Mouse (Mus musculus) adrenal gland, postnatal 25 days (tissue): Measurements from ENCODE around the gene Pdik1l. TPM values are rescaled to one million over a fixed set of nuclear protein-coding genes. Genes with fewer than 3 reads are reported as not detected.
"Not testable (repeated sequence)": the region's sequence is repeated elsewhere in the genome, so short reads cannot be mapped to it uniquely, and the experiment has no call there.

Experiments
- DNase-seq: peaks from one replicate; pipeline ENCODE4 v3.0.0; 2021; ENCODE audit warnings: mixed read lengths
- total RNA-seq: library from RNA; stranded (reverse); gene quantifications from 2 replicates; pipeline ENCODE4 v1.2.3, GENCODE M21; 2021

Pdik1l gene
- total RNA-seq, 1 experiment from 2014 or later = 19.7 TPM

GRCm38 (mm10) chr4:134298626-134299497 lies 11.2 kb upstream of the Pdik1l start:
- no peak for DNase-seq

- no peak for DNase-seq
These were observed 9.7 kb upstream of the Pdik1l start for GRCm38 (mm10) chr4:134297369-134297768.

GRCm38 (mm10) chr4:134296523-134296922 lies 8.8 kb upstream of the Pdik1l start:
- no peak for DNase-seq

GRCm38 (mm10) chr4:134296096-134296495 lies 8.4 kb upstream of the Pdik1l start:
- not testable (repeated sequence) for DNase-seq

- DNase-seq = no peak
These were observed 6.0 kb upstream of the Pdik1l start for GRCm38 (mm10) chr4:134293692-134294163.

GRCm38 (mm10) chr4:134293061-134293691 lies 5.5 kb upstream of the Pdik1l start:
- DNase-seq = no peak

- peak; percentile 75 for DNase-seq
These were observed 4.4 kb upstream of the Pdik1l start for GRCm38 (mm10) chr4:134292067-134292466.

- no peak for DNase-seq
These were observed 932 bp upstream of the Pdik1l start for GRCm38 (mm10) chr4:134288397-134289256.

GRCm38 (mm10) chr4:134287168-134287564 lies 529 bp downstream of the Pdik1l start:
- peak; percentile 99 for DNase-seq

- DNase-seq = peak; percentile 46
These were observed 1.2 kb downstream of the Pdik1l start for GRCm38 (mm10) chr4:134286226-134287167.

GRCm38 (mm10) chr4:134284942-134285341 lies 2.8 kb downstream of the Pdik1l start:
- no peak for DNase-seq

GRCm38 (mm10) chr4:134273417-134274345 lies 14.0 kb downstream of the Pdik1l start:
- DNase-seq = no peak

GRCm38 (mm10) chr4:134272731-134273416 lies 14.8 kb downstream of the Pdik1l start:
- no peak for DNase-seq

GRCm38 (mm10) chr4:134271979-134272378 lies 15.7 kb downstream of the Pdik1l start:
- no peak for DNase-seq

GRCm38 (mm10) chr4:134269622-134270021 lies 18.1 kb downstream of the Pdik1l start:
- DNase-seq = not testable (repeated sequence)

GRCm38 (mm10) chr4:134268102-134268655 lies 19.5 kb downstream of the Pdik1l start:
- DNase-seq = no peak

- no peak for DNase-seq
These were observed 21.7 kb downstream of the Pdik1l start for GRCm38 (mm10) chr4:134265860-134266585.

- peak; percentile 76 for DNase-seq
These were observed 24.5 kb downstream of the Pdik1l start for GRCm38 (mm10) chr4:134263191-134263590.
